Mouse (Mus musculus): ENCODE results near the gene Rad23a. TPM values are rescaled to one million over a fixed set of nuclear protein-coding genes. Genes with fewer than 3 reads are reported as not detected.

Rad23a gene
- polyA plus RNA-seq, 1 experiment from 2014 or later = 87.7 TPM

- Histone ChIP-seq H3K9me3 (ENCODE audit: control insufficient read depth, low read length) (no peaks in the 10 kb centered on the region), H3K4me2 (peak within 1 kb of the TSS; percentile 37), H3K27me3 (ENCODE audit: control insufficient read depth, insufficient read depth, low read length) (no peaks in the 10 kb centered on the region), H3K9ac (ENCODE audit: low read length) (no peak within 1 kb of the TSS), H3K4me3 (ENCODE audit: low read depth, low read length) (no peak within 1 kb of the TSS), H3K4me1 (ENCODE audit: control insufficient read depth, insufficient read depth, low read length) (no peaks in the 10 kb centered on the region), H3K27ac (ENCODE audit: low read depth, low read length) (no peak within 1 kb of the TSS), H3K36me3 (ENCODE audit: control insufficient read depth, insufficient read depth, low read length) (no peaks in the 10 kb centered on the region)
- ATAC-seq (ENCODE audit: low FRiP score) (no peak), DNase-seq (ENCODE audit: low spot score, missing footprints) (no peak)
- WGBS = 25% methylated on average over 3 of the region's 3 CpGs
Measured at GRCm38 (mm10) chr8:84822723-84823122, 17.7 kb downstream of the Rad23a start, which contains the start of gene Dand5. TSS of gene Dand5 (minus strand) at chr8:84822823.

GRCm38 (mm10) chr8:84816117-84816516 lies 24.3 kb downstream of the Rad23a start:
- H3K4me3 ChIP-seq (ENCODE audit: low read depth, low read length) = no peak overlapping the region
- no peak overlapping the region for H3K9ac ChIP-seq (ENCODE audit: low read length)
- no peak overlapping the region for H3K4me2 ChIP-seq
- 74% methylated on average over 17 of the region's 17 CpGs for WGBS
- no peaks in the 10 kb centered on the region for H3K36me3 ChIP-seq (ENCODE audit: control insufficient read depth, insufficient read depth, low read length)
- peaks cover 13% of the 10 kb centered on the region for H3K4me1 ChIP-seq (ENCODE audit: control insufficient read depth, insufficient read depth, low read length)
- DNase-seq (ENCODE audit: low spot score, missing footprints) (no peak), ATAC-seq (ENCODE audit: low FRiP score) (no peak)
- no peaks in the 10 kb centered on the region for H3K9me3 ChIP-seq (ENCODE audit: control insufficient read depth, low read length)
- peaks cover 22% of the 10 kb centered on the region for H3K27me3 ChIP-seq (ENCODE audit: control insufficient read depth, insufficient read depth, low read length)
- H3K27ac ChIP-seq (ENCODE audit: low read depth, low read length) = no peak overlapping the region

GRCm38 (mm10) chr8:84815547-84815946 lies 24.9 kb downstream of the Rad23a start:
- Histone ChIP-seq H3K36me3 (ENCODE audit: control insufficient read depth, insufficient read depth, low read length) (no peaks in the 10 kb centered on the region), H3K9ac (ENCODE audit: low read length) (no peak overlapping the region), H3K4me3 (ENCODE audit: low read depth, low read length) (no peak overlapping the region), H3K4me1 (ENCODE audit: control insufficient read depth, insufficient read depth, low read length) (peaks cover 13% of the 10 kb centered on the region), H3K27ac (ENCODE audit: low read depth, low read length) (no peak overlapping the region), H3K4me2 (no peak overlapping the region), H3K9me3 (ENCODE audit: control insufficient read depth, low read length) (no peaks in the 10 kb centered on the region), H3K27me3 (ENCODE audit: control insufficient read depth, insufficient read depth, low read length) (peaks cover 22% of the 10 kb centered on the region)
- DNase-seq (ENCODE audit: low spot score, missing footprints) (peak; percentile 100), ATAC-seq (ENCODE audit: low FRiP score) (peak; percentile 72)
- WGBS = 10% methylated on average over 9 of the region's 9 CpGs

GRCm38 (mm10) chr8:84814555-84815441 lies 25.7 kb downstream of the Rad23a start:
- Histone ChIP-seq H3K9me3 (ENCODE audit: control insufficient read depth, low read length) (no peaks in the 10 kb centered on the region), H3K4me1 (ENCODE audit: control insufficient read depth, insufficient read depth, low read length) (peaks cover 13% of the 10 kb centered on the region), H3K4me3 (ENCODE audit: low read depth, low read length) (no peak overlapping the region), H3K27ac (ENCODE audit: low read depth, low read length) (no peak overlapping the region), H3K4me2 (no peak overlapping the region), H3K9ac (ENCODE audit: low read length) (no peak overlapping the region), H3K27me3 (ENCODE audit: control insufficient read depth, insufficient read depth, low read length) (peaks cover 24% of the 10 kb centered on the region), H3K36me3 (ENCODE audit: control insufficient read depth, insufficient read depth, low read length) (no peaks in the 10 kb centered on the region)
- DNase-seq (ENCODE audit: low spot score, missing footprints) (no peak), ATAC-seq (ENCODE audit: low FRiP score) (no peak)
- 50% methylated on average over 19 of the region's 19 CpGs for WGBS

GRCm38 (mm10) chr8:84814240-84814554 lies 26.3 kb downstream of the Rad23a start:
- H3K4me2 ChIP-seq = no peak overlapping the region
- no peak overlapping the region for H3K27ac ChIP-seq (ENCODE audit: low read depth, low read length)
- no peaks in the 10 kb centered on the region for H3K9me3 ChIP-seq (ENCODE audit: control insufficient read depth, low read length)
- DNase-seq (ENCODE audit: low spot score, missing footprints) = no peak
- ATAC-seq (ENCODE audit: low FRiP score) = no peak
- no peak overlapping the region for H3K4me3 ChIP-seq (ENCODE audit: low read depth, low read length)
- peaks cover 29% of the 10 kb centered on the region for H3K27me3 ChIP-seq (ENCODE audit: control insufficient read depth, insufficient read depth, low read length)
- H3K4me1 ChIP-seq (ENCODE audit: control insufficient read depth, insufficient read depth, low read length) = peaks cover 13% of the 10 kb centered on the region
- H3K9ac ChIP-seq (ENCODE audit: low read length) = no peak overlapping the region
- no peaks in the 10 kb centered on the region for H3K36me3 ChIP-seq (ENCODE audit: control insufficient read depth, insufficient read depth, low read length)
- WGBS = 89% methylated on average over 11 of the region's 11 CpGs

GRCm38 (mm10) chr8:84813830-84814229 lies 26.6 kb downstream of the Rad23a start:
- no peak overlapping the region for H3K9ac ChIP-seq (ENCODE audit: low read length)
- WGBS = 92% methylated on average over 3 of the region's 3 CpGs
- H3K36me3 ChIP-seq (ENCODE audit: control insufficient read depth, insufficient read depth, low read length) = no peaks in the 10 kb centered on the region
- H3K27ac ChIP-seq (ENCODE audit: low read depth, low read length) = no peak overlapping the region
- DNase-seq (ENCODE audit: low spot score, missing footprints) (no peak), ATAC-seq (ENCODE audit: low FRiP score) (no peak)
- peaks cover 33% of the 10 kb centered on the region for H3K27me3 ChIP-seq (ENCODE audit: control insufficient read depth, insufficient read depth, low read length)
- H3K4me1 ChIP-seq (ENCODE audit: control insufficient read depth, insufficient read depth, low read length) = peaks cover 13% of the 10 kb centered on the region
- H3K9me3 ChIP-seq (ENCODE audit: control insufficient read depth, low read length) = no peaks in the 10 kb centered on the region
- H3K4me3 ChIP-seq (ENCODE audit: low read depth, low read length) = no peak overlapping the region
- no peak overlapping the region for H3K4me2 ChIP-seq

GRCm38 (mm10) chr8:84813059-84813458 lies 27.4 kb downstream of the Rad23a start:
- H3K27me3 ChIP-seq (ENCODE audit: control insufficient read depth, insufficient read depth, low read length) = peaks cover 40% of the 10 kb centered on the region
- ATAC-seq (ENCODE audit: low FRiP score) (no peak), DNase-seq (ENCODE audit: low spot score, missing footprints) (peak; percentile 98)
- no peak overlapping the region for H3K9ac ChIP-seq (ENCODE audit: low read length)
- H3K36me3 ChIP-seq (ENCODE audit: control insufficient read depth, insufficient read depth, low read length) = no peaks in the 10 kb centered on the region
- H3K27ac ChIP-seq (ENCODE audit: low read depth, low read length) = no peak overlapping the region
- H3K4me1 ChIP-seq (ENCODE audit: control insufficient read depth, insufficient read depth, low read length) = peaks cover 13% of the 10 kb centered on the region
- H3K4me2 ChIP-seq = no peak overlapping the region
- no peak overlapping the region for H3K4me3 ChIP-seq (ENCODE audit: low read depth, low read length)
- H3K9me3 ChIP-seq (ENCODE audit: control insufficient read depth, low read length) = no peaks in the 10 kb centered on the region
- under 1% methylated on average over 5 of the region's 5 CpGs for WGBS

GRCm38 (mm10) chr8:84811303-84811702 lies 29.2 kb downstream of the Rad23a start:
- 0 out of 2 replicates have a peak overlapping the region, but pooled peaks have one; percentile 1 for H3K9ac ChIP-seq (ENCODE audit: low read length)
- peaks cover 13% of the 10 kb centered on the region for H3K4me1 ChIP-seq (ENCODE audit: control insufficient read depth, insufficient read depth, low read length)
- no peaks in the 10 kb centered on the region for H3K9me3 ChIP-seq (ENCODE audit: control insufficient read depth, low read length)
- peak overlapping the region; percentile 35 for H3K4me2 ChIP-seq
- H3K27ac ChIP-seq (ENCODE audit: low read depth, low read length) = 0 out of 2 replicates have a peak overlapping the region, but pooled peaks have one; percentile 8
- no peaks in the 10 kb centered on the region for H3K36me3 ChIP-seq (ENCODE audit: control insufficient read depth, insufficient read depth, low read length)
- ATAC-seq (ENCODE audit: low FRiP score) (peak; percentile 3), DNase-seq (ENCODE audit: low spot score, missing footprints) (peak; percentile 92)
- 9% methylated on average over 10 of the region's 10 CpGs for WGBS
- H3K27me3 ChIP-seq (ENCODE audit: control insufficient read depth, insufficient read depth, low read length) = peaks cover 43% of the 10 kb centered on the region
- peak overlapping the region; percentile 2; the same call in 1 of the 2 replicates for H3K4me3 ChIP-seq (ENCODE audit: low read depth, low read length)

- H3K27me3 ChIP-seq (ENCODE audit: control insufficient read depth, insufficient read depth, low read length) = peaks cover 45% of the 10 kb centered on the region
- WGBS = 1% methylated on average over 32 of the region's 32 CpGs
- no peaks in the 10 kb centered on the region for H3K36me3 ChIP-seq (ENCODE audit: control insufficient read depth, insufficient read depth, low read length)
- peak overlapping the region; percentile 2; the same call in 1 of the 2 replicates for H3K4me3 ChIP-seq (ENCODE audit: low read depth, low read length)
- H3K4me1 ChIP-seq (ENCODE audit: control insufficient read depth, insufficient read depth, low read length) = peaks cover 13% of the 10 kb centered on the region
- H3K4me2 ChIP-seq = peak overlapping the region; percentile 35
- 0 out of 2 replicates have a peak overlapping the region, but pooled peaks have one; percentile 1 for H3K9ac ChIP-seq (ENCODE audit: low read length)
- 0 out of 2 replicates have a peak overlapping the region, but pooled peaks have one; percentile 8 for H3K27ac ChIP-seq (ENCODE audit: low read depth, low read length)
- DNase-seq (ENCODE audit: low spot score, missing footprints) = peak; percentile 100
- peak; percentile 92 for ATAC-seq (ENCODE audit: low FRiP score)
- H3K9me3 ChIP-seq (ENCODE audit: control insufficient read depth, low read length) = no peaks in the 10 kb centered on the region
Measured at GRCm38 (mm10) chr8:84810896-84811295, 29.6 kb downstream of the Rad23a start.
